Comparison of ENCODE assay signal across 9 mouse cellular contexts in genomic region chr10:121836507-121837165, GRCm38 (mm10).
DNase-seq lines count a peak whose midpoint lies in the region; ATAC-seq and TF ChIP-seq lines count a peak whose summit lies in the region.
"Had no signal": no experiment of that assay in that cellular context is flagged by ENCODE, and none has a peak within 500 bp of the region (broad histone marks: within the 10 kb centered on the region; RNA-seq: fewer than 3 reads in every experiment).

No protein-coding gene starts in this region.

- no peak overlapping the region for H3K4me3 ChIP-seq in hindbrain, embryonic 12.5 days
- no peak overlapping the region for H3K4me3 ChIP-seq in hindbrain, embryonic 11.5 days (ENCODE audit: low read depth, low read length)
- H3K4me3 ChIP-seq in limb, embryonic 14.5 days (replicated peaks; ENCODE audit: low read length), result peak overlapping the region; percentile 13
- H3K4me3 ChIP-seq: megakaryocyte, embryonic 14.5 days had no signal

- no peak overlapping the region for H3K9ac ChIP-seq in hindbrain, embryonic 12.5 days
- no peak overlapping the region for H3K9ac ChIP-seq in hindbrain, embryonic 11.5 days (ENCODE audit: low read depth, low read length)
- no peak overlapping the region for H3K9ac ChIP-seq in limb, embryonic 14.5 days (ENCODE audit: low read depth, low read length, severe bottlenecking)

- WGBS in hindbrain, embryonic 12.5 days, result 81% methylated on average over 18 of the region's 18 CpGs
- 88% methylated on average over 18 of the region's 18 CpGs for WGBS in hindbrain, embryonic 11.5 days
- 15% methylated on average over 18 of the region's 18 CpGs for WGBS in limb, embryonic 14.5 days

- no peaks in the 10 kb centered on the region; the same call in 1 of the 2 replicates for H3K4me1 ChIP-seq in hindbrain, embryonic 12.5 days
- no peaks in the 10 kb centered on the region for H3K4me1 ChIP-seq in hindbrain, embryonic 11.5 days (replicated peaks; ENCODE audit: control insufficient read depth, insufficient read depth, low read length)
- peaks cover 8% of the 10 kb centered on the region for H3K4me1 ChIP-seq in limb, embryonic 14.5 days (ENCODE audit: control insufficient read depth, insufficient read depth, low read length)
- H3K4me1 ChIP-seq: megakaryocyte, embryonic 14.5 days had no signal

- H3K27ac ChIP-seq in hindbrain, embryonic 12.5 days, result peak overlapping the region; percentile 52
- no peak overlapping the region for H3K27ac ChIP-seq in hindbrain, embryonic 11.5 days (ENCODE audit: low read depth, low read length)
- H3K27ac ChIP-seq in limb, embryonic 14.5 days (replicated peaks; ENCODE audit: low read depth, low read length), result peak overlapping the region; percentile 82

- no peak overlapping the region for H3K4me2 ChIP-seq in hindbrain, embryonic 12.5 days (replicated peaks)
- H3K4me2 ChIP-seq in hindbrain, embryonic 11.5 days (replicated peaks; ENCODE audit: low read depth, low read length), result no peak overlapping the region
- H3K4me2 ChIP-seq in limb, embryonic 14.5 days (replicated peaks; ENCODE audit: low read depth, low read length, severe bottlenecking), result peak overlapping the region; percentile 47

- DNase-seq in hindbrain, embryonic 11.5 days (ENCODE audit: low spot score), result no peak
- DNase-seq in heart, adult 9 months (ENCODE audit: low spot score in 2 of 2), result peak; percentile 49 to 68
- peak; percentile 73 for DNase-seq in kidney, adult 9 months
- DNase-seq in limb, embryonic 14.5 days (ENCODE audit: low spot score), result no peak
- DNase-seq in ovary, postnatal 14 days (ENCODE audit: low spot score), result peak; percentile 74
- no peak for DNase-seq in natural killer cell, adult 2 months (ENCODE audit: low spot score in 2 of 2)

- no peaks in the 10 kb centered on the region for H3K27me3 ChIP-seq in hindbrain, embryonic 12.5 days
- H3K27me3 ChIP-seq in hindbrain, embryonic 11.5 days (ENCODE audit: control insufficient read depth, insufficient read depth, low read length), result no peaks in the 10 kb centered on the region
- no peaks in the 10 kb centered on the region for H3K27me3 ChIP-seq in limb, embryonic 14.5 days (ENCODE audit: control insufficient read depth, insufficient read depth, low read length)
- H3K27me3 ChIP-seq: megakaryocyte, embryonic 14.5 days had no signal

- ATAC-seq in hindbrain, embryonic 12.5 days (ENCODE audit: low FRiP score), result no peak
- ATAC-seq in hindbrain, embryonic 11.5 days (ENCODE audit: low FRiP score), result no peak
- peak; percentile 53 for ATAC-seq in common myeloid progenitor, adult 5-6 weeks (replicated peaks; ENCODE audit: low read depth, poor library complexity, severe bottlenecking)
- ATAC-seq in limb, embryonic 14.5 days (ENCODE audit: low FRiP score, low read depth), result peak; percentile 86; the same call in 1 of the 2 replicates

- H3K36me3 ChIP-seq in hindbrain, embryonic 12.5 days, result peaks cover 24% of the 10 kb centered on the region
- H3K36me3 ChIP-seq in hindbrain, embryonic 11.5 days (ENCODE audit: control insufficient read depth, insufficient read depth, low read length), result 0 out of 2 replicates have a peak, but pooled peaks cover 3% of the 10 kb centered on the region
- H3K36me3 ChIP-seq in limb, embryonic 14.5 days (ENCODE audit: control insufficient read depth, insufficient read depth, low read length), result peaks cover 15% of the 10 kb centered on the region

- TF ChIP-seq POLR2A in limb, embryonic 14.5 days (IDR thresholded peaks at IDR 0.05; ENCODE audit: borderline replicate concordance, extremely low read depth, insufficient read depth, insufficient read length), result no peak

- H3K9me3 ChIP-seq in hindbrain, embryonic 12.5 days (replicated peaks), result no peaks in the 10 kb centered on the region; the same call in 1 of the 2 replicates
- H3K9me3 ChIP-seq in hindbrain, embryonic 11.5 days (ENCODE audit: control insufficient read depth, low read length), result no peaks in the 10 kb centered on the region
- H3K9me3 ChIP-seq in limb, embryonic 14.5 days (ENCODE audit: control insufficient read depth, low read length), result no peaks in the 10 kb centered on the region

Comparison
In these comparisons a context has a peak if more than half of its experiments do, and no peak if none do; other contexts are left out.
1. ATAC-seq: peak in common myeloid progenitor, adult 5-6 weeks (single experiment) and limb, embryonic 14.5 days (single experiment); none in hindbrain, embryonic 12.5 days (single experiment) and hindbrain, embryonic 11.5 days (single experiment).
2. DNase-seq: peak in heart, adult 9 months (2 of 2), kidney, adult 9 months (single experiment) and ovary, postnatal 14 days (single experiment); none in hindbrain, embryonic 11.5 days (single experiment), limb, embryonic 14.5 days (single experiment) and natural killer cell, adult 2 months (0 of 2).